Mouse (Mus musculus) heart, adult 8-10 months (tissue): ENCODE measurements around the gene Fbxl13. TPM values are rescaled to one million over a fixed set of nuclear protein-coding genes. Genes with fewer than 3 reads are reported as not detected.

Source experiments
- DNase-seq: peaks from one replicate; pipeline ENCODE4 v3.0.0; 2022; ENCODE audit warnings: low spot score
- total RNA-seq, 4 experiments: library from RNA; stranded (reverse); gene quantifications; 2 replicates each; pipeline ENCODE4 v1.2.4; 2022

The Fbxl13 gene
- total RNA-seq, 4 experiments from 2014 or later = not detected

GRCm38 (mm10) chr5:21519166-21519565 lies 126.3 kb downstream of the Fbxl13 start:
- DNase-seq = no peak

GRCm38 (mm10) chr5:21518207-21518606 lies 127.2 kb downstream of the Fbxl13 start:
- DNase-seq = no peak

- no peak for DNase-seq
Observed at GRCm38 (mm10) chr5:21517562-21517961, 127.9 kb downstream of the Fbxl13 start.

GRCm38 (mm10) chr5:21513363-21513762 lies 132.1 kb downstream of the Fbxl13 start:
- DNase-seq = no peak

- DNase-seq = no peak
Observed at GRCm38 (mm10) chr5:21509801-21510200, 135.6 kb downstream of the Fbxl13 start.

- no peak for DNase-seq
Observed at GRCm38 (mm10) chr5:21506887-21507286, 138.5 kb downstream of the Fbxl13 start.

GRCm38 (mm10) chr5:21505159-21505558 lies 140.3 kb downstream of the Fbxl13 start:
- DNase-seq = no peak

GRCm38 (mm10) chr5:21502936-21503610 lies 142.4 kb downstream of the Fbxl13 start:
- DNase-seq = no peak

GRCm38 (mm10) chr5:21500941-21501340 lies 144.5 kb downstream of the Fbxl13 start:
- no peak for DNase-seq

GRCm38 (mm10) chr5:21500133-21500532 lies 145.3 kb downstream of the Fbxl13 start:
- no peak for DNase-seq

GRCm38 (mm10) chr5:21498925-21499324 lies 146.5 kb downstream of the Fbxl13 start:
- no peak for DNase-seq

- no peak for DNase-seq
Observed at GRCm38 (mm10) chr5:21498490-21498889, 146.9 kb downstream of the Fbxl13 start.

- peak; percentile 33 for DNase-seq
Observed at GRCm38 (mm10) chr5:21496881-21497280, 148.6 kb downstream of the Fbxl13 start.

GRCm38 (mm10) chr5:21496321-21496720 lies 149.1 kb downstream of the Fbxl13 start:
- DNase-seq = peak; percentile 45

- no peak for DNase-seq
Observed at GRCm38 (mm10) chr5:21494781-21495180, 150.7 kb downstream of the Fbxl13 start.

- DNase-seq = no peak
Observed at GRCm38 (mm10) chr5:21493294-21493999, 152.0 kb downstream of the Fbxl13 start.

GRCm38 (mm10) chr5:21492213-21492612 lies 153.2 kb downstream of the Fbxl13 start:
- DNase-seq = no peak

- DNase-seq = no peak
Observed at GRCm38 (mm10) chr5:21491469-21491868, 154.0 kb downstream of the Fbxl13 start.

GRCm38 (mm10) chr5:21489135-21489534 lies 156.3 kb downstream of the Fbxl13 start:
- no peak for DNase-seq

GRCm38 (mm10) chr5:21488506-21488905 lies 156.9 kb downstream of the Fbxl13 start:
- DNase-seq = peak; percentile 32

- DNase-seq = no peak
Observed at GRCm38 (mm10) chr5:21487716-21488115, 157.7 kb downstream of the Fbxl13 start.

GRCm38 (mm10) chr5:21487306-21487705 lies 158.1 kb downstream of the Fbxl13 start:
- no peak for DNase-seq

GRCm38 (mm10) chr5:21486798-21487197 lies 158.6 kb downstream of the Fbxl13 start:
- DNase-seq = no peak
